Mouse (Mus musculus): Measurements from ENCODE around the gene Olfr872.
"Not testable (repeated sequence)": the region's sequence is repeated elsewhere in the genome, so short reads cannot be mapped to it uniquely, and the experiment has no call there.

GRCm38 (mm10) chr9:20295562-20295961 lies 58.6 kb downstream of the Olfr872 start:
- not testable (repeated sequence) for TF ChIP-seq CTCF (IDR thresholded peaks at IDR 0.05; ENCODE audit: borderline replicate concordance, insufficient read depth, low read length); POLR2A (IDR thresholded peaks at IDR 0.05; ENCODE audit: low read depth, low read length)

All from embryonic fibroblast, embryonic 13.5 days (primary cell).